8 mouse cellular contexts compared by ENCODE assay signal in the genomic region with DNA sequence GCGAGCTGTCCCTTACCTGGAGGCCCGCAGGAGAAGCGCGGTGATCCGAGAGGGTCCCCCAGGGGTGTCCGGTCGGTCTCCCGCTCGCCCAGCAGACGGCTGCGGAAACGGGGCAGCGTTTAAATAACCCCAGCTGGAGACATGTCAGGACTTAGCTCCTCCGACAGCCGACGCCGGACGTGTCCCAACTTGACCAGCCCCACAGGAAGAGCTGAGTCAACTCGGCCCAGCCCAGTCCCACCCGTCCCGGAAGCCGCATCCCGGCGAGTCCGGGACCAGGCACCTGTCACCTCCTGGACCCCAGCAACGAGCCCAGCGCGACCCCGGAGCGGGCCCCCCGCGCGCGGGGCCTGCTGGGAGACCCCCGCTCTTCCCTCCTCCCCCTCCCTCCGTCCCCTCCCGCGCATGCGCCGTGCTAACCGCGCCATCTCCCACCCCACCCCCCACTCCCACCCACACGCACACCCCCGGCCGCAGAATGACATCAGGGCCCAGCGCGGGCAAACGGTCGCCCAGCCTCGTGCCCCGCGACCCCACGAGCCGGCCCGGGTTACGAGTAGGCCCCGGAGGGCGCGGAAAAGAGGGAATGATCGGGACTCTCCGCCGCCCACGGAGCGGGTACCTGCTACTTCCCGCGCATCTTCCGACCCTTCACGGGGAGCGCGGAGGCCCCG. TPM values are rescaled to one million over a fixed set of nuclear protein-coding genes. Genes with fewer than 3 reads are reported as not detected.
DNase-seq lines count a peak whose midpoint lies in the region; ATAC-seq and TF ChIP-seq lines count a peak whose summit lies in the region.

No protein-coding gene starts in this region.

- intact Hi-C loops in left cerebral cortex, postnatal 25 days (cut with DNase I), result loop anchor here (2.0 kb wide), 1 partner anchor 35 kb away; no protein-coding TSS in a partner anchor

- TF ChIP-seq POLR2A in cortical plate, adult 2 months (IDR thresholded peaks at IDR 0.05; ENCODE audit: extremely low read depth, insufficient read depth, low read length), result 0 out of 2 replicates have a peak, but pooled peaks have one; percentile 23

- DNase-seq in ZHBTc4 (ENCODE audit: low read depth, low spot score), result peak; percentile 93
- peak; percentile 78 for DNase-seq in gastrocnemius, postnatal 10 days
- peak; percentile 56 to 75 for DNase-seq in left cerebral cortex, postnatal 25 days (ENCODE audit: low spot score in 2 of 2)
- DNase-seq in mesoderm, embryonic 11.5 days (ENCODE audit: low read depth, low spot score), result peak; percentile 88
- DNase-seq in right cerebral cortex, postnatal 25 days, result peak; percentile 73
- peak; percentile 79 to 85 for DNase-seq in urinary bladder, postnatal 4 days (ENCODE audit: low spot score in 2 of 2)

- peak overlapping the region; percentile 94 for H3K4me3 ChIP-seq in cortical plate, adult 2 months (ENCODE audit: insufficient read depth, low read length)

- peaks cover 5% of the 10 kb centered on the region for H3K4me1 ChIP-seq in cortical plate, adult 2 months (ENCODE audit: control insufficient read depth, insufficient read depth, low read length)

- no peak for TF ChIP-seq CTCF in cortical plate, adult 2 months (IDR thresholded peaks at IDR 0.05; ENCODE audit: extremely low read depth, insufficient read depth, low read length)

- peak; percentile 2 for ATAC-seq in inflammation-experienced regulatory T-cells, adult 6 months

- H3K27ac ChIP-seq in cortical plate, adult 2 months (ENCODE audit: insufficient read depth, low read length), result peak overlapping the region; percentile 100

RNA-seq across cellular contexts. Expression of a gene that starts 0.5 kb away (rescaled TPM):
- polyA plus RNA-seq in cortical plate, adult 2 months (2012; rRNA removed), result 61.6 and 65.1 TPM in 2 replicates
- total RNA-seq in gastrocnemius, postnatal 10 days (2021), result 10 to 100 TPM; 34.1 to 36.4 TPM
- polyA plus RNA-seq in inflammation-experienced regulatory T-cells, adult 6 months (2017; shearing (Covaris generic)), result 10 to 100 TPM; 42.1 to 88.6 (median 50.8) TPM
- 10 to 100 TPM; 53.4 to 57.5 TPM for total RNA-seq in left cerebral cortex, postnatal 25 days (2021)

RNA-seq across cellular contexts. Expression of a gene that starts 36.1 kb away (rescaled TPM):
- 20.0 and 21.0 TPM in 2 replicates for polyA plus RNA-seq in cortical plate, adult 2 months (2012; rRNA removed)
- total RNA-seq in gastrocnemius, postnatal 10 days (2021), result 1 to 10 TPM; 6.9 to 8.0 TPM
- polyA plus RNA-seq in inflammation-experienced regulatory T-cells, adult 6 months (2017; shearing (Covaris generic)), result 1 to 10 TPM; 1.8 to 3.5 (median 2.8) TPM
- total RNA-seq in left cerebral cortex, postnatal 25 days (2021), result 10 to 100 TPM; 31.0 to 31.3 TPM

Comparison
In these comparisons a context has a peak if more than half of its experiments do, and no peak if none do; other contexts are left out.
1. Peak in every context shown above with its lines: DNase-seq, ATAC-seq, H3K4me3 ChIP-seq and H3K27ac ChIP-seq.